Mouse (Mus musculus) kidney, adult 8-10 months (tissue): ENCODE results near the gene Gdap1l1.

Experiments used
- DNase-seq, 2 experiments: peaks; one replicate each; pipeline ENCODE4 v3.0.0; 2022

The Gdap1l1 gene

DNA sequence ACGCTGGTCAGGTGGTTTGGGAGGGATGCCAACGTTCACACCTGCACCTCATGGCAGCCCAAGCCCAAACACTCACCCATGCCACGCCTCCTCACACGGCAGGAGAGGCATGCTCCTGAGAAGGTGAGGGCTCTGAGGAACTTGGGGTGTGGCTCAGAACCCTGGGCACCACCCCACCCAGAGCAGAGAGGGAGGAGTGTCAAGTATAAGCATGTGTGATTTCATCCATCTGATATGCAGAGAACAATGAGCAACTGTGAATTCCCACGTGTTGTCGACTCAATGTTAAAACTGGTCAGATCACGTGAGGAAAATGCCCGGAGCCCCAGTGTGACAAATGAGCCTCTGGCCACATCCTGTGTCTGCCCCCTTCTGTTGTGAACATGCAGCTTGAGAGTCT is 28.5 kb downstream of the Gdap1l1 start:
- no peak for DNase-seq

DNA sequence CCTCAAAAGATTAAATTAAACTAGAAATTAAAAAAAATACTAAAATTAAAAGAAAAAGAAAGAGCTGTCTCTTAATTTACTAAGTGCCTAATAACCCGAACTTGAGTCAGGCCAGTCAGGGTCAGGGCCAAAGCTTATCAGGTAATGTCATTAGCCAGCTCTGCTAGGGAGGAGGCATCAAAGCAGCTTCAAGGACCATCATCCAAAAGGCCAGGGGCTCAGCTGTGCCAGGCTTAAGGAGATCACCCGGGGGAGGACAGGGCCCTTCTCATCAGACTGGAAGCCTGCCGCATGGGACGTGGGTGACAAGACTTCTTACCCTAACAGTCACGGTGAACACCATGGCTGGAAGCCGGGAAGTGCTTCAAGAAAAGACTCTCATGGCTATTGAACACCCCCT is 29.3 kb downstream of the Gdap1l1 start:
- DNase-seq = no peak

DNA sequence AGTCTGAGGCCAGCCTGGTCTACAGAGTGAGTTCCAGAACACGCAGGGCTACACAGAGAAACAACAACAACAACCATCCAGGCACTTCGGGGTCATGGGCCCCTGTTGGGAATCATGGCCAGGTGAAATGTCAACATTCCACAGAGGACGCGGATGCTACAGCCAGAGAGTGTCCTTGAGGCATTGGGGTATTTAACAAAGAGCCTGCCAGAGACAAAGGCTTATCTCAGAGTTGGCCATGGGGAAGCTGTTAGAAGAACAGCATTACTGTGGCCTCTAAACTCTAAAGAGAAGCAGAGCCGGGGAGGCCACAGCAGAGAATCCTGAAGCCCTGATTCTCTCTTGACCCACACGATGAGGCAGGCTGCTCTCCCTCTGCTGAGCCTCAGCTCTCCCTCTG is 30.6 kb downstream of the Gdap1l1 start:
- no peak for DNase-seq

DNA sequence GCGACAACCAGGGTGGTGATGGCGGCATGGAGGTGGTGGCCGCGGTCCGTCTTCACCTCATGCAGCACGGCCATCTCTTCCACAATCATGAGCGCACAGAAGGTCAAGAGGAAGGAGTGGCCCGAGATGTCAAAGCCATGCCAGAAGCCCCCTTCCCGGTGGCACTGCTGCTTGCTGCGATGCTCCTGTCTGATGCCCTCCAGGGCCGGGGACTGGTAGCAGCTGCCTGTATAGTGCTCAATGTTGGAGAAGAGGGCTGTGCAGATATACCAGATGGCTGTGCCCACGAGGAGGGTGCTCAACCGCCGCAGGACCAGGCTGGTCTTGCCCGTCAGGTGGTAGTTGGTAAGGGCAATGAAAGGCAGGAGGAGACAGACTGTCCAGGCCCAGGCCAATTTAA is 31.4 kb downstream of the Gdap1l1 start:
- no peak for DNase-seq

- no peak for DNase-seq
Observed at GRCm38 (mm10) chr2:163471136-163471535, 32.9 kb downstream of the Gdap1l1 start.

GRCm38 (mm10) chr2:163471710-163472465 is 33.6 kb downstream of the Gdap1l1 start:
- DNase-seq = peak; percentile 44 to 49

- DNase-seq = peak; percentile 94 to 96
Observed at GRCm38 (mm10) chr2:163472466-163472851, 34.2 kb downstream of the Gdap1l1 start, which contains the start of gene Fitm2. Gene Fitm2 (minus strand): TSS chr2:163472629.

DNA sequence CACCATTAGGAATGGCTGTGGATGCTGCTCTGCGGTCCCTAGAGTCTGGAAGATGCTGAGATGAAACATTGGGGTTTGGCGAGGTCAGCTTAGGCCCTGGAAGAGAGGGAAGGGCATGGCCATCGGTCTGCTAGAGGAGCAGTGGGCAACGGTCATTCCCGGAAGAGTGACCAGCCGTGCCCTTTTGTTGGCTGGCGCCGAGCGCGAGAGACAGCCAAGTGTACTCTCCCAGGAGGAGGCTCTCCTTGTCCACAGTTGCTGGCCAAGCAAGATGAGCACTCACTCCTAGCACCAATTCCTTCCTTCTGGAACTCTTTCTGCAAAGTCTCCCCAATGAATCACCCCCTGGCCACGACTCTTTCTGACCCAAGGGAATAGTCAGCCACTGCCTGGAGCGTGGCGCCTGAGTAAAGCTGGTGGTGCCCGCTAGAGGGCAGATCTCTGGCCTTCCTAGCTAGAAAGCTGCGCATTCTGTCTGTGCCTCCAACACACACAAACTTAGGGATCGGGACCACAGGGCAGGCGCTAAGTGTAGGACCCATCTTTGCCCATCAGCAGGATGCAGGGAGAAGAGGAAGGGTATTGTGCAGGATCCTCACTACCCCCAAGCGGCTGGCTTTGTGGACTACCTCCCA is 42.0 kb downstream of the Gdap1l1 start:
- DNase-seq = peak in 1 of 2 experiments; percentile 42

GRCm38 (mm10) chr2:163481539-163482029 is 43.3 kb downstream of the Gdap1l1 start:
- peak; percentile 39 to 50 for DNase-seq

- no peak for DNase-seq
Observed at GRCm38 (mm10) chr2:163487360-163487759, 49.1 kb downstream of the Gdap1l1 start.

- no peak for DNase-seq
Observed at GRCm38 (mm10) chr2:163489725-163490291, 51.5 kb downstream of the Gdap1l1 start.

- DNase-seq = no peak
Observed at GRCm38 (mm10) chr2:163490656-163491055, 52.4 kb downstream of the Gdap1l1 start.

- DNase-seq = no peak
Observed at GRCm38 (mm10) chr2:163491351-163491750, 53.1 kb downstream of the Gdap1l1 start.

- no peak for DNase-seq
Observed at GRCm38 (mm10) chr2:163492018-163492417, 53.7 kb downstream of the Gdap1l1 start, which contains the start of gene R3hdml. Gene R3hdml (plus strand): TSS chr2:163492318.

- no peak for DNase-seq
Observed at GRCm38 (mm10) chr2:163493031-163493430, 54.8 kb downstream of the Gdap1l1 start.

GRCm38 (mm10) chr2:163493976-163494375 is 55.7 kb downstream of the Gdap1l1 start:
- DNase-seq = no peak

GRCm38 (mm10) chr2:163494456-163494855 is 56.2 kb downstream of the Gdap1l1 start:
- no peak for DNase-seq

GRCm38 (mm10) chr2:163502219-163502618 is 63.9 kb downstream of the Gdap1l1 start:
- peak in 1 of 2 experiments; percentile 14 for DNase-seq

GRCm38 (mm10) chr2:163503191-163503590 is 64.9 kb downstream of the Gdap1l1 start:
- no peak for DNase-seq
